ENCODE assay signal across 8 mouse cellular contexts in genomic region chr4:144999903-145000382, GRCm38 (mm10).
DNase-seq lines count a peak whose midpoint lies in the region; ATAC-seq lines count a peak whose summit lies in the region.

No protein-coding gene starts in this region.

- H3K27me3 ChIP-seq in limb, embryonic 12.5 days, result no peaks in the 10 kb centered on the region
- no peaks in the 10 kb centered on the region for H3K27me3 ChIP-seq in midbrain, embryonic 12.5 days

- no peaks in the 10 kb centered on the region for H3K9me3 ChIP-seq in limb, embryonic 12.5 days
- H3K9me3 ChIP-seq in midbrain, embryonic 12.5 days, result no peaks in the 10 kb centered on the region

- peak; percentile 41 for DNase-seq in right cerebral cortex, postnatal 4 days
- DNase-seq in right cerebral cortex, postnatal 25 days, result no peak
- peak; percentile 76 for DNase-seq in fat pad, adult 2 months (ENCODE audit: extremely low read depth, low read depth, low spot score)
- peak; percentile 81 for DNase-seq in heart, postnatal 4 days
- peak; percentile 73 for DNase-seq in testis, postnatal 10 days (ENCODE audit: low spot score)
- DNase-seq in yolk sac, embryonic 10.5 days (ENCODE audit: low spot score), result no peak

- H3K36me3 ChIP-seq in limb, embryonic 12.5 days, result peaks cover 5% of the 10 kb centered on the region; the same call in 1 of the 2 replicates
- no peaks in the 10 kb centered on the region for H3K36me3 ChIP-seq in midbrain, embryonic 12.5 days

- ATAC-seq in limb, embryonic 12.5 days (ENCODE audit: insufficient number of reproducible peaks, insufficient read depth, low FRiP score, low TSS enrichment, low read depth), result peak; percentile 93
- peak; percentile 70 for ATAC-seq in midbrain, embryonic 12.5 days (ENCODE audit: low FRiP score, low read depth)

- H3K9ac ChIP-seq in limb, embryonic 12.5 days (replicated peaks), result 0 out of 2 replicates have a peak overlapping the region, but pooled peaks have one; percentile 4
- H3K9ac ChIP-seq in midbrain, embryonic 12.5 days (replicated peaks), result no peak overlapping the region

- H3K4me2 ChIP-seq in limb, embryonic 12.5 days, result no peak overlapping the region
- H3K4me2 ChIP-seq in midbrain, embryonic 12.5 days (replicated peaks), result no peak overlapping the region

- peak overlapping the region; percentile 85 for H3K27ac ChIP-seq in limb, embryonic 12.5 days
- no peak overlapping the region for H3K27ac ChIP-seq in midbrain, embryonic 12.5 days (replicated peaks)

- H3K4me1 ChIP-seq in limb, embryonic 12.5 days (replicated peaks), result peaks cover 35% of the 10 kb centered on the region
- peaks cover 11% of the 10 kb centered on the region; the same call in 1 of the 2 replicates for H3K4me1 ChIP-seq in midbrain, embryonic 12.5 days

- 27% methylated on average over 20 of the region's 20 CpGs for WGBS in limb, embryonic 12.5 days
- WGBS in midbrain, embryonic 12.5 days, result 69% methylated on average over 20 of the region's 20 CpGs

- H3K4me3 ChIP-seq in limb, embryonic 12.5 days (replicated peaks), result no peak overlapping the region
- H3K4me3 ChIP-seq in midbrain, embryonic 12.5 days, result no peak overlapping the region

Comparison
In these comparisons a context has a peak if more than half of its experiments do, and no peak if none do; other contexts are left out.
1. DNase-seq: peak in right cerebral cortex, postnatal 4 days (single experiment), fat pad, adult 2 months (single experiment), heart, postnatal 4 days (single experiment) and testis, postnatal 10 days (single experiment); none in right cerebral cortex, postnatal 25 days (single experiment) and yolk sac, embryonic 10.5 days (single experiment).